Mouse (Mus musculus): ENCODE results near the gene Agps. TPM values are rescaled to one million over a fixed set of nuclear protein-coding genes. Genes with fewer than 3 reads are reported as not detected.

Agps gene
- polyA plus RNA-seq, 1 experiment from 2014 or later, result 46.6 TPM

Other genes with a start within 250 kb of the Agps start
- gene Hnrnpa3, start 172.9 kb upstream of the Agps start, polyA plus RNA-seq (2016; fragmentation: Nextera tagmentation; extraction: Ambion mirVana), result 352 and 369 TPM in 2 replicates
- gene Nfe2l2, start 127.5 kb upstream of the Agps start, polyA plus RNA-seq (2016; fragmentation: Nextera tagmentation; extraction: Ambion mirVana), result 33.8 and 37.2 TPM in 2 replicates
- gene Ttc30b, start 106.4 kb downstream of the Agps start, polyA plus RNA-seq (2016; fragmentation: Nextera tagmentation; extraction: Ambion mirVana), result 4.1 and 6.0 TPM in 2 replicates
- 0.11 and 0.85 TPM in 2 replicates for gene Ttc30a2, start 146.0 kb downstream of the Agps start, polyA plus RNA-seq (2016; fragmentation: Nextera tagmentation; extraction: Ambion mirVana)
- gene Ttc30a1, start 149.8 kb downstream of the Agps start, polyA plus RNA-seq (2016; fragmentation: Nextera tagmentation; extraction: Ambion mirVana), result 10.1 and 10.2 TPM in 2 replicates

Data from limb, embryonic 10.5 days (tissue).